Mouse (Mus musculus) lung, postnatal 0 days (tissue): Measurements from ENCODE around the gene Clec14a. TPM values are rescaled to one million over a fixed set of nuclear protein-coding genes. Genes with fewer than 3 reads are reported as not detected.
A peak's percentile ranks its signal among the peaks of the same experiment; 100 is the strongest.
"Not testable (repeated sequence)": the region's sequence is repeated elsewhere in the genome, so short reads cannot be mapped to it uniquely, and the experiment has no call there.

Experiments used
- ATAC-seq: fragments of 200-750 bp; cut with Nextera tagmentation; 2 replicates; pipeline ENCODE4 v1.8.0; 2017; ENCODE audit warnings: moderate library complexity
- DNase-seq: peaks from one replicate; pipeline ENCODE4 v3.0.0-alpha.2; 2016; ENCODE audit warnings: low spot score
- H3K27ac ChIP-seq: fragments of 300-500 bp; sonication (generic); 2 replicates; pipeline ENCODE4 v1.5.1; 2014; ENCODE audit warnings: antibody characterized with exemption, mild to moderate bottlenecking, low read length, mixed read lengths
- H3K27me3 ChIP-seq: fragments of 300-500 bp; sonication (generic); replicated peaks from 2 replicates; pipeline ENCODE4 v1.6.1; 2014; ENCODE audit warnings: low read length, mixed read lengths; ENCODE audit not compliant: insufficient read depth
- H3K36me3 ChIP-seq: fragments of 300-500 bp; sonication (generic); 2 replicates; pipeline ENCODE4 v1.6.1; 2014; ENCODE audit warnings: low read length, mixed read lengths; ENCODE audit not compliant: insufficient read depth
- H3K4me1 ChIP-seq: fragments of 300-500 bp; sonication (generic); 2 replicates; pipeline ENCODE4 v1.6.1; 2014; ENCODE audit warnings: antibody characterized with exemption, low read depth, low read length, mixed read lengths; ENCODE audit not compliant: insufficient read depth
- H3K4me2 ChIP-seq: fragments of 300-500 bp; sonication (generic); replicated peaks from 2 replicates; pipeline ENCODE4 v1.6.1; 2014; ENCODE audit warnings: low read depth, mild to moderate bottlenecking, low read length, moderate library complexity, mixed read lengths
- H3K4me3 ChIP-seq: fragments of 300-500 bp; sonication (generic); 2 replicates; pipeline ENCODE4 v1.5.1; 2014; ENCODE audit warnings: low read depth, low read length
- H3K9ac ChIP-seq: fragments of 300-500 bp; sonication (generic); replicated peaks from 2 replicates; pipeline ENCODE4 v1.6.1; 2014; ENCODE audit warnings: low read depth, mild to moderate bottlenecking
- H3K9me3 ChIP-seq: fragments of 300-500 bp; sonication (generic); 2 replicates; pipeline ENCODE4 v1.6.1; 2016; ENCODE audit warnings: low read length, mixed read lengths
- CTCF ChIP-seq: IDR thresholded peaks from 2 replicates; pipeline ENCODE4 v1.5.1; 2016; ENCODE audit warnings: antibody characterized with exemption, mild to moderate bottlenecking
- EP300 ChIP-seq: IDR thresholded peaks from 2 replicates; pipeline ENCODE4 v1.6.1; 2016; ENCODE audit warnings: antibody characterized with exemption, mild to moderate bottlenecking, control low read depth
- WGBS: fragments of 180-500 bp; shearing (Covaris S2); extraction: QIAGEN DNeasy Blood & Tissue Kit; methylation state at CpG from one replicate; pipeline ENCODE4 v1.1.7; 2014; 5-methylcytosine and 5-hydroxymethylcytosine counted together
- polyA plus RNA-seq: library from polyadenylated mRNA; unstranded; fragments of >200 nt; fragmentation: Nextera tagmentation; extraction: Ambion mirVana; gene quantifications from 2 replicates; pipeline ENCODE4 v1.2.1, GENCODE M21; 2015

The Clec14a gene
- 80.9 and 83.5 TPM in 2 replicates for polyA plus RNA-seq

- Histone ChIP-seq H3K4me1 (no peaks in the 10 kb centered on the region), H3K4me2 (peak within 1 kb of the TSS; percentile 69), H3K36me3 (no peaks in the 10 kb centered on the region), H3K9ac (peak within 1 kb of the TSS; percentile 62), H3K27ac (peak within 1 kb of the TSS; percentile 92), H3K9me3 (no peaks in the 10 kb centered on the region), H3K4me3 (peak within 1 kb of the TSS; percentile 53), H3K27me3 (no peaks in the 10 kb centered on the region)
- TF ChIP-seq CTCF (peak; percentile 9; the same call in 1 of the 2 replicates), EP300 (peak; percentile 95)
- ATAC-seq (peak; percentile 91), DNase-seq (peak; percentile 86)
- whole genome bisulfite sequencing: 4% methylated on average over 32 of the region's 32 CpGs
Observed at GRCm38 (mm10) chr12:58268563-58269501, at the start of gene Clec14a. Clec14a (minus strand) TSS chr12:58269290.

DNA sequence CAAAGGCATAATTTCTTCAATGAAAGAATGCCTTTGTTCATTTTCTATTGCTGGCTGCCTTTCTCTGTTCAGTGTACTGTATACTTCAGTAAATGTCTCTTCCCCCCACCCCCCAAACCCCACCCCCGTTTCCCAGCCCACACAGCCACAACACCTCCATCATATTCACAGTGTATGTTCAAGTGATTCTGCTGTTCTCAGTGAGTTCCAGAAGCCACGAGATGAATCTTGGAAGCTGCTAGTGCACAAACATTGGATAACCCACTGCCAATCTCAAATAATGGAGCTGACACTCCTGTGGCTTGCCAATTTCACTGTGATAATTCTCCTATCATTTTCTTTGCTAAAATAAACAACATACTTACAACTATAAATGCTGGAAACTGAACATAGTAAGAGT, 38.7 kb upstream of the Clec14a start:
- 69% methylated on average over 2 of the region's 2 CpGs for WGBS
- no peak for ATAC-seq

DNA sequence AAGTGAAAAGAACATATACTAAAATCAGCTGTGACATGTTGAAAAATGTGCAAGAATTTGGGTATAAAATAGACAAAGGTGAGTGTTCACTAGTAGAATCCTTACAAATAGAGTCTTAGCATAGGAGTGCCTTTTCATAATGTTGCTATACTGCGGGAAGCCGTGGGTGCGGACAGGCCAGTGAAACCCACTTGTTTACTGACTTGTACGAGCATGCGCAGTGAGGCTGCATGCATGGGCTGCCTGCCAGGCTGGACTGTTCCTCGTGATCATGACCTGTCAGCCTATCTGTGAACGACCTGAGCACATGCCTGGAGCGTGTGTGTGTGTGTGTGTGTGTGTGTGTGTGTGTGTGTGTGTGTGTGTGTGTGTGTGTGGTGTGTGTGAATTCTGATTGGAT, 37.3 kb upstream of the Clec14a start:
- H3K9ac ChIP-seq, H3K27me3 ChIP-seq, H3K4me3 ChIP-seq, H3K4me1 ChIP-seq, H3K36me3 ChIP-seq, H3K9me3 ChIP-seq, H3K27ac ChIP-seq, H3K4me2 ChIP-seq: not testable (repeated sequence)
- ATAC-seq (peak; percentile 49), DNase-seq (peak; percentile 25)
- 48% methylated on average over 8 of the region's 8 CpGs for WGBS

More for the DNA sequence above, 38.7 kb upstream of the Clec14a start:
- no peaks in the 10 kb centered on the region for H3K9me3 ChIP-seq
- no peaks in the 10 kb centered on the region for H3K4me1 ChIP-seq
- H3K36me3 ChIP-seq: no peaks in the 10 kb centered on the region
- no peak overlapping the region for H3K27ac ChIP-seq
- no peak for TF ChIP-seq CTCF
- TF ChIP-seq EP300: no peak
- H3K27me3 ChIP-seq: no peaks in the 10 kb centered on the region
- no peak overlapping the region for H3K9ac ChIP-seq
- DNase-seq: no peak
- H3K4me3 ChIP-seq: no peak overlapping the region
- no peak overlapping the region for H3K4me2 ChIP-seq

GRCm38 (mm10) chr12:58305567-58305966, 36.5 kb upstream of the Clec14a start:
- H3K9ac ChIP-seq: no peak overlapping the region
- TF ChIP-seq EP300 (peak; percentile 56; the same call in 1 of the 2 replicates), CTCF (no peak)
- ATAC-seq (peak; percentile 56), DNase-seq (peak; percentile 36)
- H3K36me3 ChIP-seq: no peaks in the 10 kb centered on the region
- no peaks in the 10 kb centered on the region for H3K9me3 ChIP-seq
- no peaks in the 10 kb centered on the region for H3K4me1 ChIP-seq
- H3K27me3 ChIP-seq: no peaks in the 10 kb centered on the region
- H3K4me2 ChIP-seq: no peak overlapping the region
- WGBS: 16% methylated on average over 2 of the region's 2 CpGs
- H3K4me3 ChIP-seq: no peak overlapping the region
- no peak overlapping the region for H3K27ac ChIP-seq

GRCm38 (mm10) chr12:58296980-58297379, 27.9 kb upstream of the Clec14a start:
- Histone ChIP-seq H3K27me3 (no peaks in the 10 kb centered on the region), H3K4me3 (no peak overlapping the region), H3K9ac (no peak overlapping the region), H3K27ac (peak overlapping the region; percentile 59; the same call in 1 of the 2 replicates), H3K4me1 (no peaks in the 10 kb centered on the region), H3K4me2 (no peak overlapping the region; the same call in 1 of the 2 replicates), H3K36me3 (no peaks in the 10 kb centered on the region), H3K9me3 (no peaks in the 10 kb centered on the region)
- no peak for TF ChIP-seq CTCF
- TF ChIP-seq EP300: peak; percentile 71
- WGBS: 49% methylated on average over 6 of the region's 6 CpGs
- ATAC-seq (peak; percentile 43), DNase-seq (peak; percentile 40)

- Histone ChIP-seq H3K9me3 (no peaks in the 10 kb centered on the region), H3K4me3 (no peak overlapping the region), H3K4me1 (no peaks in the 10 kb centered on the region), H3K27ac (no peak overlapping the region), H3K27me3 (no peaks in the 10 kb centered on the region), H3K36me3 (no peaks in the 10 kb centered on the region), H3K9ac (no peak overlapping the region), H3K4me2 (no peak overlapping the region)
- TF ChIP-seq EP300 (peak; percentile 79), CTCF (no peak)
- 66% methylated on average over 3 of the region's 3 CpGs for WGBS
- DNase-seq: no peak
- ATAC-seq: no peak
Observed at GRCm38 (mm10) chr12:58285912-58286311, 16.8 kb upstream of the Clec14a start.
